Mouse (Mus musculus) C2C12 (cell line): ENCODE results near the gene Ercc8. TPM values are rescaled to one million over a fixed set of nuclear protein-coding genes. Genes with fewer than 3 reads are reported as not detected.

Experiments
- H3K27me3 ChIP-seq: one replicate; pipeline ENCODE4 v1.6.1; 2011; ENCODE audit not compliant: control insufficient read depth, insufficient read depth, insufficient read length
- H3K36me3 ChIP-seq: one replicate; pipeline ENCODE4 v1.6.1; 2011; ENCODE audit not compliant: control insufficient read depth, insufficient read depth
- H3K4me3 ChIP-seq: one replicate; pipeline ENCODE4 v1.5.1; 2011; ENCODE audit warnings: mild to moderate bottlenecking, control low read depth; ENCODE audit not compliant: poor library complexity, insufficient read depth, severe bottlenecking
- H3K79me2 ChIP-seq: one replicate; pipeline ENCODE4 v1.6.1; 2011; ENCODE audit not compliant: control insufficient read depth, insufficient read depth
- H3K79me3 ChIP-seq: one replicate; pipeline ENCODE4 v1.6.1; 2011; ENCODE audit warnings: low read depth, control low read depth
- H3ac ChIP-seq: one replicate; pipeline ENCODE3; 2011; ENCODE audit warnings: low read depth; ENCODE audit not compliant: control insufficient read depth, insufficient read length
- CEBPB ChIP-seq: IDR thresholded peaks from one replicate; pipeline ENCODE4 v1.6.1; 2011; ENCODE audit warnings: low read depth, mild to moderate bottlenecking, control low read depth, moderate library complexity
- CTCF ChIP-seq: IDR thresholded peaks from one replicate; pipeline ENCODE4 v1.5.1; 2011; ENCODE audit not compliant: control insufficient read depth, insufficient read depth, insufficient read length
- FOSL1 ChIP-seq: IDR thresholded peaks from one replicate; pipeline ENCODE4 v1.8.0; 2011; ENCODE audit warnings: mild to moderate bottlenecking, low read length; ENCODE audit not compliant: poor library complexity, insufficient read depth, severe bottlenecking
- MAX ChIP-seq: IDR thresholded peaks from one replicate; pipeline ENCODE4 v1.6.1; 2011; ENCODE audit warnings: mild to moderate bottlenecking, control low read depth
- MYOD1 ChIP-seq: IDR thresholded peaks from one replicate; pipeline ENCODE4 v1.6.1; 2011; ENCODE audit warnings: low read depth; ENCODE audit not compliant: control insufficient read depth, insufficient read length
- MYOG ChIP-seq: IDR thresholded peaks from one replicate; pipeline ENCODE4 v1.6.1; 2011; ENCODE audit not compliant: control insufficient read depth, insufficient read length; ENCODE audit errors: extremely low read depth
- USF1 ChIP-seq: IDR thresholded peaks from one replicate; pipeline ENCODE4 v1.6.1; 2011; ENCODE audit warnings: low read depth, mild to moderate bottlenecking, control low read depth, moderate library complexity
- long read RNA-seq, 2 experiments: library from polyadenylated mRNA; unstranded; transcript quantifications; one replicate each; pipeline ENCODE4 v2.0.0; 2019 to 2020
- polyA plus RNA-seq: library from polyadenylated mRNA; unstranded; fragments of >200 nt; fragmentation: generic; extraction: Trizol; gene quantifications from one replicate; pipeline ENCODE4 v1.2.1, GENCODE M21; 2012; ENCODE audit warnings: missing spikeins

Gene Ercc8
- 6.7 TPM for polyA plus RNA-seq
- long read RNA-seq, experiment 1, partial matches to known transcripts: 0 of 4 reads
- long read RNA-seq, experiment 1, other reads (novel, unspliced or antisense): 1 of 4 reads
- long read RNA-seq, experiment 2, transcript Ercc8-205 (11 exons, 2,395 nt): minor isoform, 6 of 50 reads
- long read RNA-seq, experiment 2, transcript Ercc8-201 (12 exons, 2,111 nt): major isoform, 25 of 50 reads
- long read RNA-seq, experiment 2, partial matches to known transcripts: 2 of 50 reads
- long read RNA-seq, experiment 2, other reads (novel, unspliced or antisense): 14 of 50 reads

DNA sequence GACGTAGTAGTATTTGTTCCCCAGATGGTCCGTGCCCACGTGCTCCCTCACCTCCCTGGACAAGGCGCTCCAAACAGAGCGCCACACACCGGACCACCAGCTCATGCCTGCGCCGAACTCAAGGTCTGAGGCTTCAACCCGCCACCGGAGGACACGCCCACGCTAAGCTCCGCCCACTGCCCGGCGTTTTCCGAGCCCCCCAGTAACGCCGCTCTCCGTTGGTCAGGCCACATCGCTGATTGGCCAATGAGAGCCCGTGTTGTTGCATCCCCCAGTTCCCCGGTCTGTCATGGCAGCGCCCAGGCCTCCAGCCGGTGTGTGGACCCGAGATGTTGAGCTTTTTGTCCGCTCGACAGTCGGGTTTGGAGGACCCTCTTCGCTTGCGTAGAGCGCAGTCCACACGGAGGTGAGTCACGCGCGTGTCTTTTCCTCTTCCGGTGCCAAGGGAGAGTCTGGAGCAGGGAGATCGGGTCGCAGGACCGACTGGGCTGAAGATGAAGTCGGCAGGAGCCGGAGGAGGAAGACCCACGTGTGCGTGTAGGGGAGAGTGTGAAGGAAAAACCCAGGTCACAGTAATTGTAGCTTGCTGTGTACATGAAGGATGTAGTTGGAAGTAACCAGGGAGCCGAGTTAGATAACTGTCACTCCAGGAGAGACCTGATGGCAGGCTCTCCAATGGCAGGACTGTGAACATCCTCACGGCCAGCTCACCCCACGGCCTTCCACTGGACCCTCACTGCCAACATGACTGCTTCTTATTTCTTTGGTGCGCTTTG, at the start of gene Ercc8, which contains the start of gene Ndufaf2:
Gene Ercc8, plus strand, starts transcription at position 267 of the 776 bp plus-strand sequence.
Gene Ndufaf2, minus strand, starts transcription at position 159 of the 776 bp plus-strand sequence.
- H3K27me3 ChIP-seq: no peaks in the 10 kb centered on the region
- H3K36me3 ChIP-seq: peaks cover 13% of the 10 kb centered on the region
- peak within 1 kb of the TSS; percentile 68 for H3K4me3 ChIP-seq
- peaks cover 67% of the 10 kb centered on the region for H3K79me2 ChIP-seq
- TF ChIP-seq MYOD1: no peak
- peak; percentile 54 for TF ChIP-seq MAX
- H3ac ChIP-seq: peak within 1 kb of the TSS; percentile 79
- peaks cover 18% of the 10 kb centered on the region for H3K79me3 ChIP-seq

DNA sequence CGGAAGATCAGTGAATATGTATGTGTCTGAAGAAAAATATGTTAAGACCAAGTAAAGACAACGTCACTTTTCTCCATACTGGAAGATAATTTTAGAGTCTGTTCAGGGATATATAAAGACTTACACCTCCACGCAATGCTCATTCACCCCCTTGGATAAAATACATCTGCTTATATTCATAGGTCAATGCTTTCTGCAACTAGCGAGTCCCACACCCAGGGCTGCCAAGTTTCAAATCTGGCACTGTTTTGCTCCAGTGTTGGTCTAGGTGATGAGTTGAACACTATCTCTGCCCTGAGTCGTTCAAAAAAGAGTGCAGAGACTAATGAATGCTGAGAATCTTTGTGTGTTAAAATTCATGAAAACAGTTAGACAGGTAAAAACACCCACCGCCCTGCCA, 47.6 kb upstream of the Ercc8 start:
- TF ChIP-seq MAX (no peak), MYOD1 (no peak), MYOG (no peak), CTCF (no peak), FOSL1 (no peak), USF1 (no peak), CEBPB (no peak)

DNA sequence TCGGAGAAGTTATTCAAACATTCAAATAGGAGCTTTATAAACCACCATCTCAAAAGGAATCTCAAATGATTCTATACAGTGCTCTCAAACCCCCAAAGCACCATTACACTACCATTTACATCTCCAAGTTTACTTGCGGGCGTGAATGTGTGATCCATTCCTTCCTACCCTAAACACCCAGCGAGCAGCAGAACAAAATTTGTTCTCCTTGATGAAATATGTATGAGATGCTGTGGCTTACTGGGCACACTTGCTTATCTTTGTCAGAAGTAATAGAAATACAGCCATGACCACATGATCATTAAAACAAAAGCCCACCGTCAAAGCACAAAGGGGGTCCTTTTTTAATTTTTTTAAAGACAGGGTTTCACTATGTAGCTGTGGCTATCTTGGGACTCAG, 45.0 kb upstream of the Ercc8 start:
- Histone ChIP-seq H3K79me3 (peaks cover 2% of the 10 kb centered on the region), H3K27me3 (no peaks in the 10 kb centered on the region), H3K36me3 (no peaks in the 10 kb centered on the region), H3K79me2 (no peaks in the 10 kb centered on the region), H3ac (no peak overlapping the region), H3K4me3 (no peak overlapping the region)
- TF ChIP-seq MAX (no peak), CEBPB (no peak), FOSL1 (no peak)

More for the DNA sequence above, 47.6 kb upstream of the Ercc8 start:
- Histone ChIP-seq H3K79me2 (no peaks in the 10 kb centered on the region), H3ac (no peak overlapping the region), H3K79me3 (peaks cover 2% of the 10 kb centered on the region), H3K4me3 (no peak overlapping the region), H3K36me3 (no peaks in the 10 kb centered on the region), H3K27me3 (no peaks in the 10 kb centered on the region)

DNA sequence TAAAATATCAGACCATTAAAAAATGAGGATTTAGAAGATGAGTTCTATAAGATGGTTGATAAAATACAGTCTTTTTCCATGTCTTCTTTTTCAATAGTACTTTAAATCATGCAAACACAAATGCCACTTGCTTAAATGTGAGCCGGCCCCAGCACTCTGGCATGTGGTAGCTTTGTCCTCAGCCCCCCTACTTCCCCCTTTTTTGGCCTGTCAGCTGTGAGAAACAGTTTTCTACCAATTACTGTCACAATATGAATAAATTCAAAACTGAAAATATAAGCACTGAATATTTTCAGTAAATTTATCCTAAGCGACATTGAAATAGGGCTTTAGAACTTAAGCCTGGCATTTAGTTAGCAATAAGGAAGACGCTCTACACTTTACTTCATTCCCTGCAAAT, 44.3 kb upstream of the Ercc8 start:
- TF ChIP-seq MAX: no peak
- no peak for TF ChIP-seq FOSL1
- no peak for TF ChIP-seq CTCF
- no peak for TF ChIP-seq MYOD1
- TF ChIP-seq USF1: no peak
- TF ChIP-seq MYOG: no peak
- TF ChIP-seq CEBPB: no peak
- no peaks in the 10 kb centered on the region for H3K79me3 ChIP-seq
- H3K27me3 ChIP-seq: no peaks in the 10 kb centered on the region
- H3K4me3 ChIP-seq: no peak overlapping the region
- H3K79me2 ChIP-seq: no peaks in the 10 kb centered on the region
- H3ac ChIP-seq: no peak overlapping the region
- no peaks in the 10 kb centered on the region for H3K36me3 ChIP-seq

DNA sequence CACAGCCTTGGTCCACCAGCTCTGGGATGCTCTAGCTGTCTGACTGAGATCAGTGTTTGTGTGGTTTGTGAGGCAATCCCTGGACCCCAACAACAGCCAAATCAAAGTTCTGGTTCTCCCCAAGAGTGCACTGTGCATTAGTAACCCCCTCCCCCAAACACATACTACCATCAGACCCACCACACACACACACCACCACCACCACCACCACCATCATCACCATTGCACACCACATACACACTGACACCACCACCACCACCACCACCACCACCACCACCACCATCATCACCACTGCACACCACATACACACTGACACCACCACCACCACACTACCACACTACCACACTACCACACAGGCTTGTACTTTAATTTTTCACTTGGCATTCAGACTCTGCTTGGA, 40.9 kb upstream of the Ercc8 start:
- H3K4me3 ChIP-seq: no peak overlapping the region
- no peaks in the 10 kb centered on the region for H3K79me2 ChIP-seq
- TF ChIP-seq USF1 (no peak), MAX (no peak), MYOG (no peak), FOSL1 (no peak), MYOD1 (no peak), CTCF (no peak), CEBPB (no peak)
- no peak overlapping the region for H3ac ChIP-seq
- no peaks in the 10 kb centered on the region for H3K27me3 ChIP-seq
- no peaks in the 10 kb centered on the region for H3K36me3 ChIP-seq
- H3K79me3 ChIP-seq: no peaks in the 10 kb centered on the region
